Mouse (Mus musculus) MEL (cell line): Measurements from ENCODE around the gene Megf9. TPM values are rescaled to one million over a fixed set of nuclear protein-coding genes. Genes with fewer than 3 reads are reported as not detected.

Experiments
- DNase-seq: peaks from one replicate; pipeline ENCODE4 v3.0.0; 2011; ENCODE audit warnings: low read depth, low spot score
- H3K27ac ChIP-seq: 2 replicates; pipeline ENCODE4 v1.5.1; 2012; ENCODE audit warnings: low read depth, mild to moderate bottlenecking, control low read depth, low read length, moderate library complexity; ENCODE audit not compliant: control insufficient read depth
- H3K27me3 ChIP-seq, 2 experiments: fragments of 150-350 bp in 1 of 2; sonication (generic) in 1 of 2; 2 replicates each; pipeline ENCODE4 v1.6.1; 2012; ENCODE audit warnings: low read length in 2 of 2, mild to moderate bottlenecking in 2 of 2, improper control_type of control experiment in 1 of 2, moderate library complexity in 1 of 2; ENCODE audit not compliant: insufficient read depth in 2 of 2, control insufficient read depth in 1 of 2
- H3K36me3 ChIP-seq, 2 experiments: 2 replicates each; pipeline ENCODE4 v1.6.1; 2012 to 2014; ENCODE audit warnings: low read length in 2 of 2, improper control_type of control experiment in 1 of 2, inconsistent platforms in 1 of 2, mild to moderate bottlenecking in 1 of 2; ENCODE audit not compliant: insufficient read depth in 2 of 2, control insufficient read depth in 1 of 2
- H3K4me1 ChIP-seq, 2 experiments: fragments of 150-350 bp in 1 of 2; sonication (generic) in 1 of 2; 2 replicates each; pipeline ENCODE4 v1.6.1; 2012; ENCODE audit warnings: low read length in 2 of 2, improper control_type of control experiment in 1 of 2, mild to moderate bottlenecking in 1 of 2; ENCODE audit not compliant: insufficient read depth in 2 of 2, control insufficient read depth in 1 of 2
- H3K4me3 ChIP-seq, 2 experiments: fragments of 150-350 bp in 1 of 2; sonication (generic) in 1 of 2; 2 replicates each; pipeline ENCODE4 v1.5.1; 2012; ENCODE audit warnings: low read depth in 2 of 2, low read length in 2 of 2, mild to moderate bottlenecking in 2 of 2, moderate library complexity in 2 of 2, control low read depth in 1 of 2, improper control_type of control experiment in 1 of 2; ENCODE audit not compliant: control insufficient read depth in 1 of 2, insufficient read depth in 1 of 2
- H3K79me2 ChIP-seq: 2 replicates; pipeline ENCODE4 v1.6.1; 2012; ENCODE audit warnings: mild to moderate bottlenecking, low read length, moderate library complexity; ENCODE audit not compliant: control insufficient read depth, poor library complexity, insufficient read depth
- H3K9ac ChIP-seq: 2 replicates; pipeline ENCODE4 v1.6.1; 2012; ENCODE audit warnings: low read depth, mild to moderate bottlenecking, control low read depth, low read length, moderate library complexity; ENCODE audit not compliant: control insufficient read depth, poor library complexity, severe bottlenecking
- H3K9me3 ChIP-seq: fragments of 150-350 bp; sonication (generic); replicated peaks from 2 replicates; pipeline ENCODE4 v1.6.1; 2012; ENCODE audit warnings: mild to moderate bottlenecking, low read length, improper control_type of control experiment, moderate library complexity; ENCODE audit not compliant: insufficient read depth
- E2F4 ChIP-seq: IDR thresholded peaks from 2 replicates; pipeline ENCODE4 v1.6.1; 2011; ENCODE audit warnings: low read depth, low read length, improper control_type of control experiment, borderline replicate concordance
- ELF1 ChIP-seq: IDR thresholded peaks from 2 replicates; pipeline ENCODE4 v1.6.1; 2014; ENCODE audit warnings: low read depth, mild to moderate bottlenecking, inconsistent platforms, low read length, improper control_type of control experiment, moderate library complexity
- ETS1 ChIP-seq: IDR thresholded peaks from 2 replicates; pipeline ENCODE4 v1.6.1; 2012; ENCODE audit warnings: low read depth, mild to moderate bottlenecking, inconsistent platforms, low read length, improper control_type of control experiment, moderate library complexity
- HCFC1 ChIP-seq: IDR thresholded peaks from 2 replicates; pipeline ENCODE4 v1.6.1; 2012; ENCODE audit warnings: low read depth, mild to moderate bottlenecking, inconsistent platforms, low read length, improper control_type of control experiment, moderate library complexity
- JUND ChIP-seq: IDR thresholded peaks from 2 replicates; pipeline ENCODE4 v1.6.1; 2011; ENCODE audit warnings: low read depth, mild to moderate bottlenecking, improper control_type of control experiment, low read length
- KAT2A ChIP-seq: conservative IDR thresholded peaks from 2 replicates; pipeline ENCODE4 v1.6.1; 2012; ENCODE audit warnings: low read depth, low read length, improper control_type of control experiment, inconsistent platforms
- MAX ChIP-seq: IDR thresholded peaks from 2 replicates; pipeline ENCODE4 v1.6.1; 2011; ENCODE audit warnings: low read length, improper control_type of control experiment
- MXI1 ChIP-seq: IDR thresholded peaks from 2 replicates; pipeline ENCODE4 v1.6.1; 2011; ENCODE audit warnings: mild to moderate bottlenecking, low read depth, low read length, improper control_type of control experiment
- MYB ChIP-seq: IDR thresholded peaks from 2 replicates; pipeline ENCODE4 v1.6.1; 2011; ENCODE audit warnings: mild to moderate bottlenecking, low read depth, low read length, improper control_type of control experiment
- NRF1 ChIP-seq: IDR thresholded peaks from 2 replicates; pipeline ENCODE4 v1.6.1; 2014; ENCODE audit warnings: low read depth, mild to moderate bottlenecking, inconsistent platforms, low read length, improper control_type of control experiment, moderate library complexity; ENCODE audit not compliant: poor library complexity, insufficient read depth, severe bottlenecking
- POLR2A ChIP-seq, 2 experiments: IDR thresholded peaks; 2 replicates each; pipeline ENCODE4 v1.6.1; 2011 to 2012; ENCODE audit warnings: low read length in 2 of 2, mild to moderate bottlenecking in 2 of 2, control low read depth in 1 of 2, improper control_type of control experiment in 1 of 2, low read depth in 1 of 2, moderate library complexity in 1 of 2; ENCODE audit not compliant: control insufficient read depth in 1 of 2, insufficient read depth in 1 of 2, poor library complexity in 1 of 2
- POLR2AphosphoS2 ChIP-seq: IDR thresholded peaks from 2 replicates; pipeline ENCODE4 v1.6.1; 2011; ENCODE audit warnings: low read length, improper control_type of control experiment
- POLR2AphosphoS5 ChIP-seq: IDR thresholded peaks from 2 replicates; pipeline ENCODE4 v1.6.1; 2012; ENCODE audit warnings: low read depth, borderline replicate concordance, mild to moderate bottlenecking, inconsistent platforms, low read length, moderate library complexity, mixed read lengths
- RCOR1 ChIP-seq: IDR thresholded peaks from 2 replicates; pipeline ENCODE4 v1.6.1; 2012; ENCODE audit warnings: low read depth, mild to moderate bottlenecking, inconsistent platforms, low read length, improper control_type of control experiment
- SMC3 ChIP-seq: IDR thresholded peaks from 2 replicates; pipeline ENCODE4 v1.6.1; 2011; ENCODE audit warnings: low read depth, low read length, improper control_type of control experiment
- TBP ChIP-seq: IDR thresholded peaks from 2 replicates; pipeline ENCODE4 v1.8.0; 2011; ENCODE audit warnings: low read depth, low read length, improper control_type of control experiment
- TCF12 ChIP-seq: IDR thresholded peaks from 2 replicates; pipeline ENCODE4 v1.6.1; 2014; ENCODE audit warnings: low read depth, mild to moderate bottlenecking, inconsistent platforms, low read length, improper control_type of control experiment, moderate library complexity
- UBTF ChIP-seq: IDR thresholded peaks from 2 replicates; pipeline ENCODE4 v1.6.1; 2012; ENCODE audit warnings: low read depth, mild to moderate bottlenecking, inconsistent platforms, low read length, improper control_type of control experiment, moderate library complexity, borderline replicate concordance; ENCODE audit not compliant: insufficient read depth
- USF2 ChIP-seq, 2 experiments: IDR thresholded peaks; 2 replicates each; pipeline ENCODE4 v1.6.1; 2011 to 2012; ENCODE audit warnings: improper control_type of control experiment in 2 of 2, low read length in 2 of 2, borderline replicate concordance in 1 of 2, inconsistent platforms in 1 of 2, low read depth in 1 of 2, mild to moderate bottlenecking in 1 of 2; ENCODE audit not compliant: insufficient read depth in 1 of 2
- ZC3H11A ChIP-seq: IDR thresholded peaks from 2 replicates; pipeline ENCODE4 v1.6.1; 2012; ENCODE audit warnings: low read depth, mild to moderate bottlenecking, inconsistent platforms, low read length, improper control_type of control experiment
- ZMIZ1 ChIP-seq: IDR thresholded peaks from 2 replicates; pipeline ENCODE4 v1.6.1; 2012; ENCODE audit warnings: low read depth, mild to moderate bottlenecking, inconsistent platforms, low read length, improper control_type of control experiment, moderate library complexity
- ZNF384 ChIP-seq: IDR thresholded peaks from 2 replicates; pipeline ENCODE4 v1.6.1; 2012; ENCODE audit warnings: low read depth, mild to moderate bottlenecking, inconsistent platforms, low read length, improper control_type of control experiment
- polyA plus RNA-seq, 2 experiments: library from polyadenylated mRNA; stranded (reverse) in 1 of 2; unstranded in 1 of 2; fragments of >175 nt in 1 of 2; fragments of >200 nt in 1 of 2; gene quantifications; 2 replicates each; pipeline versions ENCODE4 v1.2.1 to v1.2.4; 2012; ENCODE audit warnings: low replicate concordance in 2 of 2, low read depth in 1 of 2; ENCODE audit not compliant: insufficient read length in 2 of 2, insufficient read depth in 1 of 2, missing spikeins in 1 of 2
- total RNA-seq: library from RNA; depleted of rRNA; stranded (reverse); fragments of 300-350 nt; gene quantifications from 2 replicates; pipeline ENCODE4 v1.2.3, GENCODE M21; 2012

Gene Megf9
- total and polyA plus RNA-seq, 3 experiments, result 2.1 to 3.2 TPM; not detected in 1

DNA sequence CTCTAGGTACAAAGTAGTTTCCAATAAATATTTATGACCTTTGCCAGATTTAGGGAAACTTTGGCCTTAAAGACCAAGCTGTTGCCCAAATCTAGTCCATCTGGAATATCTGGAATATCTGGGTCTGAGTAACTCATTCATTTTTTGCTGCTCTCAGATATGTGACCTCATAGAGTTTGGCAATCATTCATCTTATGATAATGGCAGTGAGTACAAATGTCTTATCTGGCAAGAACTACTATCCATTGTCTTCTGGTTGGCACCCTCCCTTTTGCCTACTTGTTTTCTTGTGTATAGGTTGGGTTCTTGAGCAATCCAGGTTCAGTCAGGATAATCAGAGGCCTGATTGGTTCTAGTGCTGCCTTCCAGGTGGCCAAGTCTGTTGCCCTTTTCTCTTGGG is 41.3 kb upstream of the Megf9 start:
- Histone ChIP-seq H3K79me2 (no peaks in the 10 kb centered on the region), H3K27ac (no peak overlapping the region), H3K4me3 (no peak overlapping the region), H3K27me3 (no peaks in the 10 kb centered on the region), H3K9me3 (no peaks in the 10 kb centered on the region), H3K9ac (no peak overlapping the region), H3K36me3 (no peaks in the 10 kb centered on the region), H3K4me1 (no peaks in the 10 kb centered on the region)
- TF ChIP-seq UBTF, result no peak
- no peak for TF ChIP-seq SMC3
- no peak for TF ChIP-seq USF2 (IDR thresholded peaks at IDR 0.05; ENCODE audit: borderline replicate concordance in 1 of 2, insufficient read depth in 1 of 2, low read depth in 1 of 2, low read length in 2 of 2)
- no peak for TF ChIP-seq RCOR1
- no peak for DNase-seq

DNA sequence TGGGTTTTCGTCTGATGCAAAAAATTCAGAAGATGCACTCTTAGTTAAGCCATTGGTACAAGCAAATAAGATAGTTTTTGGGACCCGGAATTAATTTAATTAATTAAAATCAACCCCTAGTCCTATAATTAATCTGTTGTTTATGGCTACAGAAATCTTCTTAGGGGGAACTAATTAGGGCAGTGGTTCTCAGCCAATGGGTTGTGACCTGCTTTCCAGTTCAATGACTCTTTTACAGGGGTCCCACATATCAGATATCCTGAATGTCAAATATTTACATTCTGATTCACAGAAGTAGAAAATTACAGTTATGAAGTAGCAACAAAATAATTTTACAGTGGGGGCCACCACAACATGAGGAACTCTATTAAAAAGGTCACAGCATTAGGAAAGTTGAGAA is 39.1 kb upstream of the Megf9 start:
- no peak overlapping the region for H3K9ac ChIP-seq
- no peaks in the 10 kb centered on the region for H3K27me3 ChIP-seq
- no peaks in the 10 kb centered on the region for H3K79me2 ChIP-seq
- TF ChIP-seq MXI1, result no peak
- no peaks in the 10 kb centered on the region for H3K36me3 ChIP-seq
- DNase-seq, result no peak
- H3K9me3 ChIP-seq, result no peaks in the 10 kb centered on the region
- H3K4me3 ChIP-seq, result no peak overlapping the region
- no peaks in the 10 kb centered on the region for H3K4me1 ChIP-seq
- H3K27ac ChIP-seq, result no peak overlapping the region

DNA sequence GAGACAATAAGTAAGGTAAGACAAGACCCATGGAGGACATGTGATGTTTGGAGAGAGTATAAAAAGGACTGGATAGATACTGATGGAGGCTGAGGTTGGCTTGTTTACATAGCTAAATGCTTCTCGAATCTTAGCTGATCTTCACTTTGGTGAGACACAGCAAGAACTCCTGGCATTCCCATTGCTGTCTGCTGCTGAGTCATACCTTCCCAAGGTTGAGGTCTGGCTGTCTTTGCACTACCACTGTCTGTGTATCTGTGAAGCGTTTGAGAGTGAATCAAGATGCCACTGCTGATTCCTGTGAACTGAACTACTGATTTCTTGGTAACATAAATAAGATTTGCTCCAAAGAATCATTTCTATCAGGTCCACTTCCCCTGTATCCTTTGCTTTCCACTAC is 19.1 kb upstream of the Megf9 start:
- no peak overlapping the region for H3K27ac ChIP-seq
- TF ChIP-seq ZC3H11A, result no peak
- TF ChIP-seq JUND, result no peak
- no peak for TF ChIP-seq MYB
- no peak for TF ChIP-seq ZMIZ1
- TF ChIP-seq NRF1, result no peak
- no peak for TF ChIP-seq ZNF384
- no peak for TF ChIP-seq RCOR1
- TF ChIP-seq POLR2AphosphoS2, result no peak
- TF ChIP-seq E2F4, result no peak
- TF ChIP-seq POLR2A (IDR thresholded peaks at IDR 0.05; ENCODE audit: control insufficient read depth in 1 of 2, insufficient read depth in 1 of 2, low read depth in 1 of 2, low read length in 2 of 2, poor library complexity in 1 of 2), result no peak
- TF ChIP-seq MAX, result no peak
- TF ChIP-seq ELF1, result no peak
- TF ChIP-seq SMC3, result no peak
- TF ChIP-seq TBP, result no peak
- no peak for TF ChIP-seq HCFC1
- no peak for TF ChIP-seq ETS1
- no peak for TF ChIP-seq TCF12
- TF ChIP-seq KAT2A, result no peak
- no peak for TF ChIP-seq POLR2AphosphoS5

More for the DNA sequence above, 19.1 kb upstream of the Megf9 start:
- Histone ChIP-seq H3K4me1 (no peaks in the 10 kb centered on the region), H3K4me3 (no peak overlapping the region), H3K9ac (no peak overlapping the region), H3K36me3 (no peaks in the 10 kb centered on the region), H3K79me2 (no peaks in the 10 kb centered on the region), H3K27me3 (no peaks in the 10 kb centered on the region; a peak in 1 of 4 replicates), H3K9me3 (no peaks in the 10 kb centered on the region)
- no peak for DNase-seq
